Comparison of ENCODE assay signal across 27 mouse cellular contexts in the genomic region with DNA sequence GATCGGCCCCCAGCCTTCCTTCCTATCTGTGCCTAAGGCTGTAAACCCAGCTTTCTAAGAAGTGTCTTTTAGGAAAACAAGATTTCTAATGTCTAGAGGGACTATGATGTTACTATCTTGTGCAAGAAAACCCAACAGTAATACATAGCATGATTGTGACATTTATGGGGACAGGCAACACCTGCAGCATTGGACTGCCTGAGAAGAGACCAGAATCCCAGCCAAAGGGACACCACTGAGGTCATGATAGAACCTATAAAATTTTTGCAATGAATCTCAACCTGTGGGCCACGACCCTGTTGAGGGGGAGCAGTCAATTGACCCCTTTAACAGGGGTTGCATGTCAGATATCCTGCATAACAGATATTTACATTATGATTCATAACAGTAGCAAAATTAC.
DNase-seq lines count a peak whose midpoint lies in the region; ATAC-seq lines count a peak whose summit lies in the region.
"Had no signal": no experiment of that assay in that cellular context is flagged by ENCODE, and none has a peak within 500 bp of the region (broad histone marks: within the 10 kb centered on the region; RNA-seq: fewer than 3 reads in every experiment).

No protein-coding gene starts in this region.

- H3K27ac ChIP-seq in kidney, embryonic 14.5 days (ENCODE audit: low read depth, low read length) = peak overlapping the region; percentile 8; the same call in 1 of the 2 replicates
- H3K27ac ChIP-seq: embryonic facial prominence, embryonic 10.5 days; embryonic facial prominence, embryonic 13.5 days; forebrain, embryonic 12.5 days; heart, embryonic 10.5 days; heart, embryonic 13.5 days; hindbrain, embryonic 14.5 days; hindbrain, postnatal 0 days had no signal

- DNase-seq in kidney, adult 8-10 months = no peak
- peak; percentile 54 for DNase-seq in kidney, postnatal 10 days
- no peak for DNase-seq in kidney, postnatal 36 days
- DNase-seq: adrenal gland, adult 2 months; adrenal gland, postnatal 14 days; cerebellum, adult 11-12 months; cerebellum, adult 8-10 months; cerebellum, postnatal 10 days; cerebellum, postnatal 36 days; embryo, embryonic 11 days; gastrocnemius, postnatal 14 days; heart, adult 18-20 months; heart, postnatal 14 days; heart, postnatal 4 days had no signal

- no peak overlapping the region for H3K9ac ChIP-seq in kidney, embryonic 14.5 days (ENCODE audit: low read depth, low read length)
- H3K9ac ChIP-seq: embryonic facial prominence, embryonic 13.5 days; forebrain, embryonic 12.5 days; forebrain, embryonic 15.5 days; heart, embryonic 13.5 days; hindbrain, embryonic 14.5 days had no signal

- peaks cover 22% of the 10 kb centered on the region for H3K4me1 ChIP-seq in kidney, embryonic 14.5 days (ENCODE audit: control insufficient read depth, insufficient read depth, low read length)

- WGBS in kidney, embryonic 14.5 days = 58% methylated on average over 2 of the region's 2 CpGs

- H3K36me3 ChIP-seq in kidney, embryonic 14.5 days (ENCODE audit: control insufficient read depth, insufficient read depth, low read length) = no peaks in the 10 kb centered on the region
- H3K36me3 ChIP-seq: embryonic facial prominence, embryonic 10.5 days; embryonic facial prominence, embryonic 13.5 days; forebrain, embryonic 12.5 days; forebrain, embryonic 15.5 days; heart, embryonic 10.5 days; heart, embryonic 13.5 days had no signal

- no peak overlapping the region for H3K4me2 ChIP-seq in kidney, embryonic 14.5 days (replicated peaks; ENCODE audit: low read depth, low read length)
- H3K4me2 ChIP-seq: embryonic facial prominence, embryonic 13.5 days; forebrain, embryonic 12.5 days; forebrain, embryonic 15.5 days; heart, embryonic 13.5 days; hindbrain, embryonic 14.5 days had no signal

- H3K27me3 ChIP-seq in kidney, embryonic 14.5 days (ENCODE audit: control insufficient read depth, insufficient read depth, low read length) = no peaks in the 10 kb centered on the region
- H3K27me3 ChIP-seq: embryonic facial prominence, embryonic 13.5 days; forebrain, embryonic 12.5 days; forebrain, embryonic 15.5 days; heart, embryonic 13.5 days had no signal

- no peak overlapping the region for H3K4me3 ChIP-seq in kidney, embryonic 14.5 days (ENCODE audit: low read length)
- H3K4me3 ChIP-seq: embryonic facial prominence, embryonic 10.5 days; embryonic facial prominence, embryonic 13.5 days; erythroblast, embryonic 14.5 days; forebrain, embryonic 12.5 days; forebrain, embryonic 15.5 days; heart, embryonic 10.5 days; heart, embryonic 13.5 days had no signal

- H3K9me3 ChIP-seq in kidney, embryonic 14.5 days (ENCODE audit: control insufficient read depth, low read length) = no peaks in the 10 kb centered on the region
- H3K9me3 ChIP-seq: embryonic facial prominence, embryonic 10.5 days; embryonic facial prominence, embryonic 13.5 days; forebrain, embryonic 12.5 days; forebrain, embryonic 15.5 days; heart, embryonic 10.5 days; heart, embryonic 13.5 days had no signal

- no peak; the same call in 1 of the 2 replicates for ATAC-seq in kidney, embryonic 14.5 days (ENCODE audit: low FRiP score, low TSS enrichment)
- peak; percentile 42; the same call in 1 of the 2 replicates for ATAC-seq in megakaryocyte progenitor cell, adult 5-6 weeks (replicated peaks; ENCODE audit: poor library complexity)
- ATAC-seq in cerebellum, adult (ENCODE audit: insufficient number of reproducible peaks, low FRiP score, low TSS enrichment) = no peak
- ATAC-seq: CD4-positive, CD25-positive, alpha-beta regulatory T cell, adult 4 months; forebrain, embryonic 15.5 days; hindbrain, postnatal 0 days had no signal
